Mouse (Mus musculus) forebrain, embryonic 13.5 days (tissue): ENCODE results near the gene Cnpy1. TPM values are rescaled to one million over a fixed set of nuclear protein-coding genes. Genes with fewer than 3 reads are reported as not detected.

Experiments used
- ATAC-seq: fragments of 200-750 bp; cut with Nextera tagmentation; 2 replicates; pipeline ENCODE4 v1.8.0; 2017
- H3K27ac ChIP-seq: fragments of 300-500 bp; sonication (generic); 2 replicates; pipeline ENCODE4 v1.5.1; 2015; ENCODE audit warnings: inconsistent platforms, mild to moderate bottlenecking, moderate library complexity
- H3K27me3 ChIP-seq: fragments of 300-500 bp; sonication (generic); 2 replicates; pipeline ENCODE4 v1.6.1; 2015; ENCODE audit warnings: mild to moderate bottlenecking, inconsistent platforms
- H3K36me3 ChIP-seq: fragments of 300-500 bp; sonication (generic); 2 replicates; pipeline ENCODE4 v1.6.1; 2015; ENCODE audit warnings: mild to moderate bottlenecking, inconsistent platforms; ENCODE audit not compliant: poor library complexity, severe bottlenecking
- H3K4me1 ChIP-seq: fragments of 300-500 bp; sonication (generic); 2 replicates; pipeline ENCODE4 v1.6.1; 2015; ENCODE audit warnings: inconsistent platforms
- H3K4me2 ChIP-seq: fragments of 300-500 bp; sonication (generic); 2 replicates; pipeline ENCODE4 v1.6.1; 2015; ENCODE audit warnings: inconsistent platforms, mild to moderate bottlenecking, moderate library complexity
- H3K4me3 ChIP-seq: fragments of 300-500 bp; sonication (generic); 2 replicates; pipeline ENCODE4 v1.5.1; 2015; ENCODE audit warnings: mild to moderate bottlenecking, inconsistent platforms
- H3K9ac ChIP-seq: fragments of 300-500 bp; sonication (generic); 2 replicates; pipeline ENCODE4 v1.6.1; 2015; ENCODE audit warnings: mild to moderate bottlenecking, inconsistent platforms
- H3K9me3 ChIP-seq: fragments of 300-500 bp; sonication (generic); replicated peaks from 2 replicates; pipeline ENCODE4 v1.6.1; 2016; ENCODE audit warnings: inconsistent platforms
- WGBS: fragments of 180-500 bp; shearing (Covaris S2); methylation state at CpG from one replicate; pipeline ENCODE4 v1.1.7; 2015; 5-methylcytosine and 5-hydroxymethylcytosine counted together
- polyA plus RNA-seq: library from polyadenylated mRNA; unstranded; fragments of >200 nt; fragmentation: Nextera tagmentation; extraction: Ambion mirVana; gene quantifications from 2 replicates; pipeline ENCODE4 v1.2.1, GENCODE M21; 2015

The Cnpy1 gene
- polyA plus RNA-seq, 1 experiment from 2014 or later: 1.7 TPM

GRCm38 (mm10) chr5:28206448-28206847 is 39.2 kb downstream of the Cnpy1 start:
- Histone ChIP-seq H3K27ac (no peak overlapping the region), H3K4me2 (no peak overlapping the region), H3K36me3 (no peaks in the 10 kb centered on the region), H3K4me1 (peaks cover 22% of the 10 kb centered on the region), H3K9me3 (no peaks in the 10 kb centered on the region), H3K27me3 (peaks cover 94% of the 10 kb centered on the region), H3K9ac (no peak overlapping the region), H3K4me3 (no peak overlapping the region)
- 69% methylated on average over 4 of the region's 4 CpGs for WGBS
- ATAC-seq: no peak

- no peak overlapping the region for H3K4me3 ChIP-seq
Measured at GRCm38 (mm10) chr5:28204678-28205077, 40.9 kb downstream of the Cnpy1 start.

GRCm38 (mm10) chr5:28203086-28203485 is 42.5 kb downstream of the Cnpy1 start:
- no peak for ATAC-seq
- H3K4me3 ChIP-seq: no peak overlapping the region
- peaks cover 78% of the 10 kb centered on the region for H3K27me3 ChIP-seq
- no peaks in the 10 kb centered on the region for H3K36me3 ChIP-seq
- no peak overlapping the region for H3K9ac ChIP-seq
- H3K27ac ChIP-seq: no peak overlapping the region
- WGBS: 80% methylated on average over 6 of the region's 6 CpGs
- no peaks in the 10 kb centered on the region for H3K4me1 ChIP-seq
- H3K4me2 ChIP-seq: no peak overlapping the region
- H3K9me3 ChIP-seq: no peaks in the 10 kb centered on the region

More at GRCm38 (mm10) chr5:28204678-28205077, 40.9 kb downstream of the Cnpy1 start:
- H3K4me2 ChIP-seq: no peak overlapping the region
- H3K27me3 ChIP-seq: peaks cover 88% of the 10 kb centered on the region
- H3K4me1 ChIP-seq: peaks cover 6% of the 10 kb centered on the region
- 84% methylated on average over 2 of the region's 2 CpGs for WGBS
- H3K9ac ChIP-seq: no peak overlapping the region
- H3K9me3 ChIP-seq: no peaks in the 10 kb centered on the region
- no peak for ATAC-seq
- no peaks in the 10 kb centered on the region for H3K36me3 ChIP-seq
- H3K27ac ChIP-seq: no peak overlapping the region

DNA sequence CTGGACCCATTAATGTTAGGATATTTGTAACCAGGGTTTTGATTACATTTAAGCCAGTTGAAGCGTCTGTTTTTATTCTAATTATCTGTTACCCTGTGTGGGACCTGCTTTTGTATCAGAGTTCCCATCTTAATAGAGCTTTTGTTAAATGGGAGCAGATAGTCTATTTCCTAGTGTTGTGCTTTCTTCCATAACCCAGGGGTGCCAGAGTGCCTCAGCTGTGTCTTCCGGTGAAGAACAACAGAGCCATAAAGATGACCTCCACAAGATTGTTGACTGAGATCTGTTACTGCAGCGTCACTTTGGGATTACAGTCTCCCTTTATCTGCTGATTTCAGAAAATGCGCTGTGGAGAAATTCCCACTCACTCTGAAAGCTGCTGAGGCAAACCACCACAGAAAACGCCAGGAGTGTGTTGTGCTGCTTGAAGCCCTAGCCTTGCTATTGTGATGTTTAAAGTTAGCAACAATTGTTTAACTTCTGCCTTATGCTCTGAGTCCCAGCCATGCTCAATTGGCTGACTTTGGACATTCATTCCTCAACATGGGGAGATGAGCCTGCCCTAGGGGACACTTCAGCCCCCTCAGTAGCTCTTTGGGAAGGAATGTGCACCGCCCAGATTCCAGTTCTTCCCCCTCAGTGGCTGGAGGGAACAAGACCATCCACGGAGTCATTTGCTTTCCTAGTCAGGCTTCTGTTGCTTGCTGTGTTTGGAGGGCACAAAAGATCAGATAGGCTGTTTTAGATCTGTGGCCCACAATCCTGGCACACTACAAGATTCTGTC is 46.3 kb downstream of the Cnpy1 start:
- 38% methylated on average over 7 of the region's 7 CpGs for WGBS
- Histone ChIP-seq H3K4me1 (no peaks in the 10 kb centered on the region), H3K4me2 (no peak overlapping the region), H3K9me3 (no peaks in the 10 kb centered on the region), H3K27me3 (peaks cover 57% of the 10 kb centered on the region), H3K36me3 (no peaks in the 10 kb centered on the region), H3K9ac (no peak overlapping the region), H3K27ac (no peak overlapping the region), H3K4me3 (no peak overlapping the region)
- no peak for ATAC-seq

DNA sequence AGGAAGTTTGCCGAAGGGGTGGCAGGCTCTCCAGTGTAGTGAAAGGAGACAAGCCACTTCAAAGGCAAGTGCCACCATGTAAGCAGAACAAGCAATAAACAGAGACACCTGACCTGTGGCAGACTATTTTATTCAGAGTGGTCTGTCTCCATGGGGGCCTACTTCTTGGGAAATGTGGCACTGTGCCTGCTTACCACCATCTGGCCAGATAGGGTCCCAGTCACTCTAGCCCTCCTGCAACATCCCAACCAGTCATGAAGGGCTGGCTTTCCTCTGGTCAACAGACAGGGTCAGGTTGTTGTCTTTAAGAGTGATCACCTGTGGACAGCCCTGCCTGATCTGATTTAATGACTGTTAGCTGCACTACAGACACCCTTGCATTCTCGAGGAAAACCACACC is 50.1 kb downstream of the Cnpy1 start:
- Histone ChIP-seq H3K9me3 (no peaks in the 10 kb centered on the region), H3K36me3 (no peaks in the 10 kb centered on the region), H3K27ac (no peak overlapping the region), H3K9ac (no peak overlapping the region), H3K4me1 (no peaks in the 10 kb centered on the region), H3K4me2 (no peak overlapping the region), H3K27me3 (peaks cover 38% of the 10 kb centered on the region), H3K4me3 (no peak overlapping the region)
- no peak for ATAC-seq
- WGBS: 68% methylated on average over 2 of the region's 2 CpGs

DNA sequence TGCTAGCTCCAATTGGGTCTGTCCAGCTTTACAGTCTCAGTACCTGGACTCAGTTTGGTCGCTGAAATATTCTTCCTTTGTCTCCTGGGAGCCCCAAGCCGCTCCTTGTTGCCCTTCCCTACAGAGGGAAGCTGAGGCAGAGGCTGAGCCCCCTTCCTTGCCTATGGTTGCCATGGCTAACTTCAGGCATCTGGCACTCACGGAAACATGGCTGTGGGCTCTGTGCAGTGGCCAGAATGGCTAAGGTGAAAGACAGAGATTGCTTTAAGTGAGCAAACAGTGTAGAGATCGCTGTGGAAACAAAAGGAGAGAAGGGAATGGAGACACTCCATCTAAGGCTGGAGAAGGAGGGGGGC is 53.5 kb downstream of the Cnpy1 start:
- WGBS: 12% methylated on average over 4 of the region's 4 CpGs
- H3K9ac ChIP-seq: no peak overlapping the region
- H3K9me3 ChIP-seq: no peaks in the 10 kb centered on the region
- peaks cover 44% of the 10 kb centered on the region for H3K27me3 ChIP-seq
- no peak overlapping the region for H3K4me2 ChIP-seq
- H3K4me1 ChIP-seq: no peaks in the 10 kb centered on the region
- H3K36me3 ChIP-seq: no peaks in the 10 kb centered on the region
- H3K4me3 ChIP-seq: no peak overlapping the region
- no peak overlapping the region for H3K27ac ChIP-seq
- no peak for ATAC-seq

DNA sequence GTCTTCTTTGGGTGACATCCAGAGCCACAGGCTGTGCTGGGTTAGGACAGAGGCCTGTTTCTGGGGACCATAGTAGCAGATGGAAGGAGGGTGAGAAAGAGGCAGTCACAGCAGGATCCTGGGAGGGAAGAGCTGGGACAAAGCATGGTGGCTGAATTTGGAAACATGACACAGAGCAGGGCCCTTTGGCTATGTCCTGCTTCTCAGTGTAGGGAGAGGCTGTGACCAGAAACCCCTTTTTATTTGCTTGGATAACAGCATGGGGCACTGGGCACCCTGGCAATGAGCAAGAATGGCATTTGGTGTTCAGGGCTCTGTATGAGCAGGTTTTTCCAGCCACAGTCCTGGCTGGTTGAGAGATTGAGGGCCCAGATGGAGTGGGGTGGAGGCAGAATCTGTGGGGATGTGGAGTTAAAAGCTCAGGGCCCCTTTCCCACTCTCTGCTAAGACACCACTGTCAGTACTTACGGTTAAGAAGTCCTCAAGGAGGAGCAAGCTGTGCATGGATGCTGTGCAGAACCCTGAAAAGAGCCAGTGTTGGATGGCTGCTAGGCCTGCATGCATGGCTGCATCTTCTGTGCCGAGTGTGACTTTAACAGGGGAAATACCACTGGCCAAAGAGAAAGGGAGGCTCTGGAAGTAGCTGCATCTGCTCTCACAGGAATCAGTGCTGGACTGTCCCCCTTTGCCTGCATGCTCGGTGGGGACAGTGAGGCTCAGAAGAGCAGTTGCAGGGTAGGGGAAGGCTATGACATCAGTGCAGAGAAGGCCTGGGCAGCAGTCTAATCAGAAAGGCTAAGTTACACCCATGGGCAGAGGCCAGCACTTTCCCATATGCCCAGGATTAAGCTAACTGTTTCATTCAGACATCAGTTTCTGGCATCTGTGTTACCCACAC is 54.2 kb downstream of the Cnpy1 start:
- Histone ChIP-seq H3K9me3 (no peaks in the 10 kb centered on the region), H3K27me3 (peaks cover 44% of the 10 kb centered on the region), H3K36me3 (no peaks in the 10 kb centered on the region), H3K4me1 (no peaks in the 10 kb centered on the region), H3K27ac (no peak overlapping the region), H3K9ac (no peak overlapping the region), H3K4me2 (no peak overlapping the region), H3K4me3 (no peak overlapping the region)
- no peak for ATAC-seq
- WGBS: 12% methylated on average over 3 of the region's 3 CpGs

- Histone ChIP-seq H3K9me3 (no peaks in the 10 kb centered on the region), H3K4me2 (no peak overlapping the region), H3K9ac (no peak overlapping the region), H3K4me3 (no peak overlapping the region), H3K27me3 (peaks cover 98% of the 10 kb centered on the region), H3K4me1 (peaks cover 8% of the 10 kb centered on the region; the same call in 1 of the 2 replicates), H3K36me3 (no peaks in the 10 kb centered on the region), H3K27ac (no peak overlapping the region)
- ATAC-seq: no peak
- 6% methylated on average over 7 of the region's 7 CpGs for WGBS
Measured at GRCm38 (mm10) chr5:28179237-28179790, 66.3 kb downstream of the Cnpy1 start.

- no peaks in the 10 kb centered on the region for H3K36me3 ChIP-seq
- no peaks in the 10 kb centered on the region for H3K9me3 ChIP-seq
- H3K27me3 ChIP-seq: peaks cover 99% of the 10 kb centered on the region
- no peak overlapping the region for H3K4me3 ChIP-seq
- peaks cover 8% of the 10 kb centered on the region; the same call in 1 of the 2 replicates for H3K4me1 ChIP-seq
- WGBS: 15% methylated on average over 5 of the region's 5 CpGs
- no peak for ATAC-seq
- H3K9ac ChIP-seq: no peak overlapping the region
- H3K27ac ChIP-seq: no peak overlapping the region
- no peak overlapping the region for H3K4me2 ChIP-seq
Measured at GRCm38 (mm10) chr5:28178322-28178721, 67.3 kb downstream of the Cnpy1 start.

DNA sequence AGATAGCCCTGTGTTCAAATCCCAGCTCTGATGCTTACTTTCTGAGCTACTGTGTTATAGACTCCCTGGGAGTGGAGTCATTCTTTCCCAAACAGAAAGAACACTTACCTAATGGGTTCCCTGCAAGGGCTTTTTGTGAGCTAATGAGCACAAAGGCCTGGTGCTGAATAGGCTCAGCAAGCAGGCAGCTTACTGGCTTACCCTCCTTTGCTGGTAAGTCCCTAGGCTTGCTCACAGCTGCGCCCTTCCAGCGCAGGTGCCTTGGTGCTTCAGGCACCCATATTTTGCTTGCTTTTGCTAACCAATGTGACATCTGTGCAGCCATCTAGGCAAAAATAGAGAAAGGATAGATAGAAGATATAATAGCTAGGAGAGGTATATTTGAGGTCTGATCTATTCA is 69.0 kb downstream of the Cnpy1 start:
- 0% methylated on average over 2 of the region's 2 CpGs for WGBS
- H3K9ac ChIP-seq: no peak overlapping the region
- no peak overlapping the region for H3K27ac ChIP-seq
- no peak for ATAC-seq
- H3K9me3 ChIP-seq: no peaks in the 10 kb centered on the region
- H3K4me3 ChIP-seq: no peak overlapping the region
- peaks cover 8% of the 10 kb centered on the region; the same call in 1 of the 2 replicates for H3K4me1 ChIP-seq
- peaks cover 99% of the 10 kb centered on the region for H3K27me3 ChIP-seq
- H3K36me3 ChIP-seq: no peaks in the 10 kb centered on the region
- no peak overlapping the region for H3K4me2 ChIP-seq

DNA sequence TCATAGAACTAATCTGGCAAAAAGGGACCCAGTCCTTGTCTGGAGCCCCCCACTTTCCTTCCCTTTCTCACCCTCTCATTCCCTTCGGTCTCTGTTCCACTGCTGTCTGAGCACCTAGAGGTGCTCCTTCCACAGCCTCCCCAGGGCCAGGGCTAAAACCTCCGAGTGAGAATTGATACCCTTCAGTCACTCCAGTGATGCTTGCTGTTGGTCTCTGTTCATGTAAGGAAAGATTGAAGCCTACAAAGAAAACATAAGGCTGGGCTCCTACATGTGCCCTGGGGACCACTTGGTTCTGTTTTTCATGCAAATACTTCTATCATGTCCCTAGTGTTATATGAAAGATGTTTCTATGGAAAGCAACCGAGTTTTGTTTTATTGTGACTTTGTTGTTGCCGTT is 69.6 kb downstream of the Cnpy1 start:
- 7% methylated on average over 4 of the region's 4 CpGs for WGBS
- Histone ChIP-seq H3K27me3 (peaks cover 98% of the 10 kb centered on the region), H3K27ac (no peak overlapping the region), H3K9ac (no peak overlapping the region), H3K36me3 (no peaks in the 10 kb centered on the region), H3K4me2 (no peak overlapping the region), H3K9me3 (no peaks in the 10 kb centered on the region), H3K4me3 (no peak overlapping the region), H3K4me1 (peaks cover 8% of the 10 kb centered on the region; the same call in 1 of the 2 replicates)
- ATAC-seq: no peak

DNA sequence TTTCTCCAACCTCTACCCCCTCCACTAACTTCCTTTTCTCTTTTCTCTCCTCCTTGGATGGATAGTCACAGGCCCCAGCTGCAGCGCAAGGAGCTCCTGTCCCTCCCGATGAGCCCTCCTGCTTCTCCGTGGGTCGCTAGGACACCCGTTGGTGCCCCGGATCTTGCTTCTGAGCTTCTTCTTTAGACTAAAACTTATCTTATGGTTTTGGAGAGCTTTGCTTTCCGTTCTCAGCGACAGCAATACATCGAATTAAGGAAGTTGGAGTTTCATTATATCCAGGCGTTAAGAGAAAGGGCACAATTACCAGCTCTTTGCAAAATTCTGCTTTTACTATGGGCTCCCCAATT is 70.1 kb downstream of the Cnpy1 start:
- WGBS: 1% methylated on average over 10 of the region's 10 CpGs
- H3K27ac ChIP-seq: no peak overlapping the region
- H3K4me3 ChIP-seq: no peak overlapping the region
- H3K9me3 ChIP-seq: no peaks in the 10 kb centered on the region
- no peaks in the 10 kb centered on the region for H3K36me3 ChIP-seq
- ATAC-seq: no peak
- peaks cover 98% of the 10 kb centered on the region for H3K27me3 ChIP-seq
- H3K9ac ChIP-seq: no peak overlapping the region
- H3K4me1 ChIP-seq: peaks cover 8% of the 10 kb centered on the region; the same call in 1 of the 2 replicates
- no peak overlapping the region for H3K4me2 ChIP-seq
